Mouse (Mus musculus) midbrain, embryonic 14.5 days (tissue): ENCODE results near the gene Lhx9. TPM values are rescaled to one million over a fixed set of nuclear protein-coding genes. Genes with fewer than 3 reads are reported as not detected.

Source experiments
- ATAC-seq: fragments of 200-750 bp; cut with Nextera tagmentation; 2 replicates; pipeline ENCODE4 v1.8.0; 2017; ENCODE audit warnings: moderate number of reproducible peaks, moderate library complexity; ENCODE audit not compliant: low FRiP score, low TSS enrichment
- DNase-seq: peaks from one replicate; pipeline ENCODE4 v3.0.0-alpha.2; 2015
- H3K27ac ChIP-seq: fragments of 300-500 bp; sonication (generic); replicated peaks from 2 replicates; pipeline ENCODE4 v1.5.1; 2014; ENCODE audit warnings: mild to moderate bottlenecking, low read depth, low read length, moderate library complexity
- H3K27me3 ChIP-seq: fragments of 300-500 bp; sonication (generic); 2 replicates; pipeline ENCODE4 v1.6.1; 2014; ENCODE audit warnings: low read length, control low read depth, mixed read lengths; ENCODE audit not compliant: control insufficient read depth, insufficient read depth
- H3K36me3 ChIP-seq: fragments of 300-500 bp; sonication (generic); 2 replicates; pipeline ENCODE4 v1.6.1; 2014; ENCODE audit warnings: low read length, control low read depth; ENCODE audit not compliant: control insufficient read depth, insufficient read depth
- H3K4me1 ChIP-seq: fragments of 300-500 bp; sonication (generic); 2 replicates; pipeline ENCODE4 v1.6.1; 2014; ENCODE audit warnings: mild to moderate bottlenecking, antibody characterized with exemption, low read length, control low read depth; ENCODE audit not compliant: control insufficient read depth, insufficient read depth
- H3K4me2 ChIP-seq: fragments of 300-500 bp; sonication (generic); 2 replicates; pipeline ENCODE4 v1.6.1; 2014; ENCODE audit warnings: mild to moderate bottlenecking, low read length, moderate library complexity
- H3K4me3 ChIP-seq: fragments of 300-500 bp; sonication (generic); replicated peaks from 2 replicates; pipeline ENCODE4 v1.5.1; 2014; ENCODE audit warnings: low read depth, low read length
- H3K9ac ChIP-seq: fragments of 300-500 bp; sonication (generic); replicated peaks from 2 replicates; pipeline ENCODE4 v1.6.1; 2014; ENCODE audit warnings: mild to moderate bottlenecking, low read length, moderate library complexity
- H3K9me3 ChIP-seq: fragments of 300-500 bp; sonication (generic); 2 replicates; pipeline ENCODE4 v1.6.1; 2016; ENCODE audit warnings: low read length, control low read depth, mixed read lengths; ENCODE audit not compliant: control insufficient read depth
- WGBS: fragments of 180-500 bp; shearing (Covaris S2); extraction: QIAGEN DNeasy Blood & Tissue Kit; methylation state at CpG from one replicate; pipeline ENCODE4 v1.1.7; 2014; 5-methylcytosine and 5-hydroxymethylcytosine counted together
- polyA plus RNA-seq: library from polyadenylated mRNA; unstranded; fragments of >200 nt; fragmentation: Nextera tagmentation; extraction: Ambion mirVana; gene quantifications from 2 replicates; pipeline ENCODE4 v1.2.1, GENCODE M21; 2014

The Lhx9 gene
- polyA plus RNA-seq, 1 experiment from 2014 or later = 129 TPM

DNA sequence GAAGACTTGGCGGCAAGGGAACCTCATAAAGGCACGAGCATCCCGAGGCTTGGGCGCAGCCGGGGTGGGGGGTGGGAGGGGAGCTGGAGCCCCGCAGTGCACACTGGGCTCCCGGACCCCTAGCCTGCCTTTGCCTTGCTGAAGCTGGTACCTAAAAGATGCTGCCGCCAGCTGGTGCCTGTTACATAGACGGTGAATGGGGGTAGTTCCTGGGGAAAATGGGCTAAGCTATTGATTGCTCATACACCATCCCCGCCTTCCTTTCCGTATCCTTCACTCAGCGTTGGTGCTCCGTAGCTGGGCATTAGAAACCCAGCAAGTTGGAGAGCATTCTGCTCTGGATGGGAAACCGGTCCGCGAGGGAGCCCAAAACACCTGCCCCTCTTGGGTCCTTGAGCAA lies 351 bp downstream of the Lhx9 start:
- WGBS = under 1% methylated on average over 16 of the region's 16 CpGs

DNA sequence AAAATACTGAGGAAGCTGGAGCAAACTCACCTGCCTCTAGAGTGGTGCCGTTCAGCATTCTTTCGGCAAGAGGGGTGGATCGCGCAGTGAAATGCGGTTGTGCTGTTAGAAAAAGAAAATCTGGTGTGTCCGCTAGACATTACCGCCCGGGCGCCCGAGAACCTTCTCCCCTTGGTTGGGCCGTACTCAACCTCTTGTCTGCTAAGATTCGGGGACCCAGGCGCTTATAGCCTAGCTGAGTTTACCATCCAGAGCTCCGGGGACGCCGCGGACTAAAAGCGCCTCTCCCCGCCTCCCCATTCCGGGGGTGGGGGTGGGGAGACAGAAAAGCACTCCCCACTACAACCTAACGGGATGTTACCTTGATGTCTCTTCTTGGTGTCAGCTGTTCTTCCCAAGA lies 1.2 kb downstream of the Lhx9 start:
- Histone ChIP-seq H3K9me3 (no peaks in the 10 kb centered on the region), H3K36me3 (peaks cover 7% of the 10 kb centered on the region; the same call in 1 of the 2 replicates), H3K4me2 (peak overlapping the region; percentile 63), H3K27me3 (peaks cover 50% of the 10 kb centered on the region), H3K4me3 (peak overlapping the region; percentile 47), H3K4me1 (peaks cover 15% of the 10 kb centered on the region), H3K9ac (peak overlapping the region; percentile 93), H3K27ac (peak overlapping the region; percentile 97)
- WGBS = under 1% methylated on average over 21 of the region's 21 CpGs
- no peak for ATAC-seq
- DNase-seq = peak; percentile 62

More for the DNA sequence above, 351 bp downstream of the Lhx9 start:
- peak overlapping the region; percentile 66 for H3K9ac ChIP-seq
- peaks cover 7% of the 10 kb centered on the region; the same call in 1 of the 2 replicates for H3K36me3 ChIP-seq
- peaks cover 15% of the 10 kb centered on the region for H3K4me1 ChIP-seq
- no peaks in the 10 kb centered on the region for H3K9me3 ChIP-seq
- H3K27ac ChIP-seq = peak overlapping the region; percentile 97
- H3K27me3 ChIP-seq = peaks cover 50% of the 10 kb centered on the region
- peak; percentile 40; the same call in 1 of the 2 replicates for ATAC-seq
- peak overlapping the region; percentile 65 for H3K4me2 ChIP-seq
- peak overlapping the region; percentile 46 for H3K4me3 ChIP-seq
- peak; percentile 64 for DNase-seq

DNA sequence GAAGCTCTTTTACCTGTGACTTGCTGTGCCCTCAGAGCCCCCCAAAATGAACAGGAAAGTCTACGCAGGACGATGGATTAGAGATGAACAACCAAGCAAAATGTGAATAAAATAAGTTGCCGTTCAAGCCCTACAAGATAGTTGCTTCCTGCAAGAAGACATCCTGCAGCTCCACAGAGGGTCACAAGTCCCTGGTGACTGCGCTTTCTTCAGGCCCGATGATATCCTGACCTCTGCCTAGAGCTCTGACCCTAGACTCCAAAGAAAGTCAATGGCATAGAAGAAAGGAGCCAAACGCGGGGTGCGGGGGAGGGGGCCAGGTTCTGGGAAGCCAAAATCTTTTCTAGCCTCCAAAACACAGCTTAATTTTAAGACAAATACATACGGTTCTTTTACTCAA lies 1.8 kb downstream of the Lhx9 start:
- WGBS = 3% methylated on average over 9 of the region's 9 CpGs
- Histone ChIP-seq H3K4me3 (peak overlapping the region; percentile 47), H3K9me3 (no peaks in the 10 kb centered on the region), H3K36me3 (peaks cover 6% of the 10 kb centered on the region; the same call in 1 of the 2 replicates), H3K9ac (peak overlapping the region; percentile 93), H3K27ac (peak overlapping the region; percentile 97), H3K4me2 (peak overlapping the region; percentile 63), H3K4me1 (peaks cover 15% of the 10 kb centered on the region), H3K27me3 (peaks cover 50% of the 10 kb centered on the region)
- no peak for ATAC-seq
- DNase-seq = peak; percentile 46

DNA sequence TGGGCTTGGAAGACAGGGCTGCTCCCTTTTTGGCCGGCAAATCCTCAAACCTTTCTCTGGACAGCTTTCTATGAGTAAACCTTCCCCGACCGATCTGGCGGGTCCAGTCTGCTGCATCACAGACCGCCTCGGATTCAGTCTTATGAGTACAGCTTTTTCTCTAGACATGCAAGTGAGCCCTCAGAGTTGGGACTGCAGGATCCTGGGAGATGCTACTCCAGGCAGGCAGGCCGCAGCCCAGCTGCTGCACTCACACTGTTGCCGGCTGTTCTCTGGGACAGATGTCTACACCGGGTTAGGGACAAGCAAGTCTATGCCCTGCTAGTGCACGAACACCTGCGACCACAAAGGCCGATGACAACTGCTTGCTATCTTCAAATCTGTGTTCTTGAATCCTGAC lies 2.2 kb downstream of the Lhx9 start:
- 3% methylated on average over 12 of the region's 12 CpGs for WGBS
- Histone ChIP-seq H3K4me2 (peak overlapping the region; percentile 63), H3K27ac (peak overlapping the region; percentile 97), H3K4me3 (peak overlapping the region; percentile 47), H3K36me3 (peaks cover 1% of the 10 kb centered on the region; the same call in 1 of the 2 replicates), H3K27me3 (peaks cover 50% of the 10 kb centered on the region), H3K9ac (peak overlapping the region; percentile 93), H3K4me1 (peaks cover 15% of the 10 kb centered on the region), H3K9me3 (no peaks in the 10 kb centered on the region)
- DNase-seq = peak; percentile 59
- ATAC-seq = no peak

GRCm38 (mm10) chr1:138845481-138845880 lies 2.9 kb downstream of the Lhx9 start:
- Histone ChIP-seq H3K4me2 (peak overlapping the region; percentile 63), H3K27ac (peak overlapping the region; percentile 97)

DNA sequence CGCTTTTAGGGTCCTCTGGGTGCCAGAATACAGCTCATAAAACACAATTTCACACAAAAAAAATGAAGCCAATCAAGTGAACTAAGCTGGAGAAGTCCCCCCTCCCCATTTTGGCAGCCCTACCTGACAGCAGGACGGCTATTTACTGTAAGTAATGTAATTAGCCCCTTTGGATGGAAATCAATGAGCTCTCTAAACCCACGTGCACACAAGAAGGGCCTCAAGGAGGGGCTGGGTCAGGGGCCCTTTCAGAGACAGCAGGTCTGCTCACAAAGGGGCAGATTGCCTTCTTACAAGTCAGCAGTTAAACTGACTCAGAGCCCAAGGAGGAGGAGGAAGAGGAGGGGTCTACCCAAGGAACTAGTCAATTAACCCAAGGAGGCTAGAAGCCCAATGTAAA lies 4.2 kb downstream of the Lhx9 start:
- 3% methylated on average over 3 of the region's 3 CpGs for WGBS
- H3K4me3 ChIP-seq = peak overlapping the region; percentile 47
- H3K4me1 ChIP-seq = peaks cover 15% of the 10 kb centered on the region
- H3K27me3 ChIP-seq = peaks cover 46% of the 10 kb centered on the region
- H3K9me3 ChIP-seq = no peaks in the 10 kb centered on the region
- H3K27ac ChIP-seq = peak overlapping the region; percentile 97
- no peaks in the 10 kb centered on the region; the same call in none of the 2 replicates for H3K36me3 ChIP-seq
- peak overlapping the region; percentile 63 for H3K4me2 ChIP-seq
- ATAC-seq (no peak), DNase-seq (peak; percentile 58)
- peak overlapping the region; percentile 93 for H3K9ac ChIP-seq

More at GRCm38 (mm10) chr1:138845481-138845880, 2.9 kb downstream of the Lhx9 start:
- Histone ChIP-seq H3K27me3 (peaks cover 50% of the 10 kb centered on the region), H3K9ac (peak overlapping the region; percentile 93), H3K4me3 (peak overlapping the region; percentile 47), H3K36me3 (no peaks in the 10 kb centered on the region; the same call in 1 of the 2 replicates), H3K4me1 (peaks cover 15% of the 10 kb centered on the region), H3K9me3 (no peaks in the 10 kb centered on the region)
- WGBS = 10% methylated on average over 3 of the region's 3 CpGs
- peak; percentile 14 for DNase-seq
- ATAC-seq = no peak

- Histone ChIP-seq H3K9ac (peak overlapping the region; percentile 93), H3K27ac (peak overlapping the region; percentile 97), H3K4me3 (peak overlapping the region; percentile 47), H3K36me3 (no peaks in the 10 kb centered on the region; the same call in none of the 2 replicates), H3K9me3 (no peaks in the 10 kb centered on the region), H3K4me2 (peak overlapping the region; percentile 63), H3K4me1 (peaks cover 9% of the 10 kb centered on the region), H3K27me3 (peaks cover 40% of the 10 kb centered on the region)
- DNase-seq = peak; percentile 73
- under 1% methylated on average over 35 of the region's 35 CpGs for WGBS
- ATAC-seq = peak; percentile 34; the same call in 1 of the 2 replicates
Measured at GRCm38 (mm10) chr1:138843361-138844091, 4.9 kb downstream of the Lhx9 start.

- ATAC-seq = no peak
- Histone ChIP-seq H3K4me1 (peaks cover 1% of the 10 kb centered on the region; the same call in 1 of the 2 replicates), H3K4me2 (peak overlapping the region; percentile 63), H3K36me3 (peaks cover 7% of the 10 kb centered on the region), H3K9me3 (no peaks in the 10 kb centered on the region), H3K27me3 (peaks cover 40% of the 10 kb centered on the region), H3K9ac (peak overlapping the region; percentile 93), H3K4me3 (peak overlapping the region; percentile 47), H3K27ac (peak overlapping the region; percentile 97)
- DNase-seq = peak; percentile 55
- WGBS = under 1% methylated on average over 10 of the region's 10 CpGs
Measured at GRCm38 (mm10) chr1:138842756-138843155, 5.6 kb downstream of the Lhx9 start.
